Mouse (Mus musculus): ENCODE data around the gene St8sia1.

GRCm38 (mm10) chr6:142847914-142848674 lies 116.2 kb downstream of the St8sia1 start:
- TF ChIP-seq CTCF (IDR thresholded peaks at IDR 0.05; ENCODE audit: extremely low read depth, insufficient read depth, insufficient read length, insufficient replicate concordance) (no peak), POLR2A (IDR thresholded peaks at IDR 0.05; ENCODE audit: low read depth, low read length) (no peak)

Measured in spleen, adult 2 months (tissue).